In the genomic region with DNA sequence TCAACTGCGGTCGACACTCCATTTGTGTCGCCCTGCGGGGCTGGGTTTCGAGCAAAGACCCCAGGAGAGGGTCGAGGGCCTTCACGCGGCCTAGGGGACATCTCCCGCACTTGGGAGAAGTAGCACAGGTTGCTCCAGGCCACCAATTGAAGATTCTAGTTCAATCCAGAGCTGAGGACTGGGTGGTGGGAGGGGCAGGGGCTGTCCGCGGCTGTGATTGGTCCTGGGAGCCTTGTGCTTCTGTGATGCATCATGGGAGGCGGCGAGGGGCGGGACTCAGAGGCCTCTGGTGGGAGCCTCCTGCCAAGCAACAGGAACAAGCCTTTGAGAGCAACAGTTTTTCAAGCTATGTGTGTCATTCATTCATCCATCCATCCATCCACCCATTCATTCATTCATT, we compare ENCODE assay signal across 8 mouse cellular contexts.
DNase-seq lines count a peak whose midpoint lies in the region; ATAC-seq lines count a peak whose summit lies in the region.

No protein-coding gene starts in this region.

- H3K4me3 ChIP-seq in heart, embryonic 10.5 days, result peak overlapping the region; percentile 22; the same call in 1 of the 2 replicates
- no peak overlapping the region for H3K4me3 ChIP-seq in hindbrain, embryonic 14.5 days (replicated peaks; ENCODE audit: low read length)
- H3K4me3 ChIP-seq in neural tube, embryonic 14.5 days (ENCODE audit: low read depth, low read length), result no peak overlapping the region

- WGBS in heart, embryonic 10.5 days, result 42% methylated on average over 14 of the region's 14 CpGs
- WGBS in hindbrain, embryonic 14.5 days, result 58% methylated on average over 14 of the region's 14 CpGs
- WGBS in neural tube, embryonic 14.5 days, result 55% methylated on average over 14 of the region's 14 CpGs

- peak; percentile 72; the same call in 1 of the 2 replicates for ATAC-seq in hindbrain, embryonic 14.5 days (ENCODE audit: low FRiP score)
- ATAC-seq in neural tube, embryonic 14.5 days (ENCODE audit: low read depth), result peak; percentile 68; the same call in 1 of the 2 replicates

- intact Hi-C loops in heart, postnatal 36 days (cut with DNase I), result no loop called here

- DNase-seq in heart, embryonic 10.5 days (ENCODE audit: low spot score), result peak; percentile 87
- no peak for DNase-seq in heart, postnatal 36 days
- peak; percentile 22 for DNase-seq in thymus, postnatal 14 days
- no peak for DNase-seq in thymus, postnatal 36 days
- DNase-seq in hindbrain, embryonic 14.5 days (ENCODE audit: low spot score), result peak; percentile 44
- no peak for DNase-seq in adrenal gland, postnatal 4 days (ENCODE audit: low spot score in 2 of 2)
- no peak for DNase-seq in c-Kit-positive CD71-positive TER-119-positive erythroid progenitor cells, embryonic 14.5 days (ENCODE audit: low spot score)

- H3K4me1 ChIP-seq in heart, embryonic 10.5 days, result peaks cover 27% of the 10 kb centered on the region
- no peaks in the 10 kb centered on the region for H3K4me1 ChIP-seq in hindbrain, embryonic 14.5 days (replicated peaks; ENCODE audit: control insufficient read depth, insufficient read depth, low read length)
- H3K4me1 ChIP-seq in neural tube, embryonic 14.5 days (ENCODE audit: control insufficient read depth, insufficient read depth, low read length), result no peaks in the 10 kb centered on the region

- H3K36me3 ChIP-seq in heart, embryonic 10.5 days, result no peaks in the 10 kb centered on the region
- no peaks in the 10 kb centered on the region for H3K36me3 ChIP-seq in hindbrain, embryonic 14.5 days (replicated peaks; ENCODE audit: control insufficient read depth, insufficient read depth)
- no peaks in the 10 kb centered on the region for H3K36me3 ChIP-seq in neural tube, embryonic 14.5 days (ENCODE audit: control insufficient read depth, insufficient read depth, low read length)

- no peaks in the 10 kb centered on the region for H3K9me3 ChIP-seq in heart, embryonic 10.5 days
- no peaks in the 10 kb centered on the region for H3K9me3 ChIP-seq in hindbrain, embryonic 14.5 days (ENCODE audit: control insufficient read depth, low read length)
- no peaks in the 10 kb centered on the region for H3K9me3 ChIP-seq in neural tube, embryonic 14.5 days (ENCODE audit: control insufficient read depth, low read length)

- peak overlapping the region; percentile 30 for H3K4me2 ChIP-seq in hindbrain, embryonic 14.5 days (replicated peaks)
- peak overlapping the region; percentile 24; the same call in 1 of the 2 replicates for H3K4me2 ChIP-seq in neural tube, embryonic 14.5 days (ENCODE audit: low read depth, low read length)

- peaks cover 19% of the 10 kb centered on the region; the same call in 1 of the 2 replicates for H3K27me3 ChIP-seq in heart, embryonic 10.5 days (ENCODE audit: insufficient read depth, poor library complexity, severe bottlenecking)
- no peaks in the 10 kb centered on the region for H3K27me3 ChIP-seq in hindbrain, embryonic 14.5 days (ENCODE audit: control insufficient read depth, insufficient read depth, low read length)
- H3K27me3 ChIP-seq in neural tube, embryonic 14.5 days (ENCODE audit: control insufficient read depth, insufficient read depth, low read length), result no peaks in the 10 kb centered on the region

- H3K9ac ChIP-seq in hindbrain, embryonic 14.5 days, result no peak overlapping the region
- no peak overlapping the region for H3K9ac ChIP-seq in neural tube, embryonic 14.5 days (replicated peaks; ENCODE audit: low read depth, low read length)

- H3K27ac ChIP-seq in heart, embryonic 10.5 days, result peak overlapping the region; percentile 65
- H3K27ac ChIP-seq in hindbrain, embryonic 14.5 days, result no peak overlapping the region
- no peak overlapping the region for H3K27ac ChIP-seq in neural tube, embryonic 14.5 days (ENCODE audit: low read depth, low read length)

Comparison
In these comparisons a context has a peak if more than half of its experiments do, and no peak if none do; other contexts are left out.
1. DNase-seq: peak in heart, embryonic 10.5 days (single experiment), thymus, postnatal 14 days (single experiment) and hindbrain, embryonic 14.5 days (single experiment); none in heart, postnatal 36 days (0 of 2), thymus, postnatal 36 days (0 of 2), adrenal gland, postnatal 4 days (0 of 2) and c-Kit-positive CD71-positive TER-119-positive erythroid progenitor cells, embryonic 14.5 days (single experiment).